Mouse (Mus musculus) cerebellum, adult 11 months (tissue): ENCODE results near the gene Egr4.

Source experiments
- DNase-seq: peaks from one replicate; pipeline ENCODE4 v3.0.0; 2022

The Egr4 gene

GRCm38 (mm10) chr6:85513531-85513910 is at the start of gene Egr4:
Egr4 (minus strand) TSS chr6:85513589.
- DNase-seq, result peak; percentile 84

GRCm38 (mm10) chr6:85562374-85562773 is 49.0 kb upstream of the Egr4 start:
- DNase-seq, result no peak

GRCm38 (mm10) chr6:85547642-85548041 is 34.3 kb upstream of the Egr4 start:
- DNase-seq, result no peak

GRCm38 (mm10) chr6:85544251-85544881 is 31.0 kb upstream of the Egr4 start:
- peak; percentile 84 for DNase-seq

- peak; percentile 44 for DNase-seq
Measured at GRCm38 (mm10) chr6:85543351-85544175, 30.2 kb upstream of the Egr4 start.

- DNase-seq, result peak; percentile 42
Measured at GRCm38 (mm10) chr6:85522825-85523224, 9.4 kb upstream of the Egr4 start.

GRCm38 (mm10) chr6:85522026-85522425 is 8.6 kb upstream of the Egr4 start:
- DNase-seq, result no peak

- DNase-seq, result no peak
Measured at GRCm38 (mm10) chr6:85518091-85518693, 4.8 kb upstream of the Egr4 start.

GRCm38 (mm10) chr6:85515941-85516340 is 2.6 kb upstream of the Egr4 start:
- DNase-seq, result peak; percentile 96

- peak; percentile 41 for DNase-seq
Measured at GRCm38 (mm10) chr6:85512577-85513530, 535 bp downstream of the Egr4 start.

GRCm38 (mm10) chr6:85512056-85512440 is 1.3 kb downstream of the Egr4 start:
- DNase-seq, result peak; percentile 37

- peak; percentile 33 for DNase-seq
Measured at GRCm38 (mm10) chr6:85511286-85512055, 1.9 kb downstream of the Egr4 start.

GRCm38 (mm10) chr6:85510476-85510875 is 2.9 kb downstream of the Egr4 start:
- DNase-seq, result peak; percentile 73

GRCm38 (mm10) chr6:85508602-85509001 is 4.8 kb downstream of the Egr4 start:
- no peak for DNase-seq

GRCm38 (mm10) chr6:85504908-85505307 is 8.5 kb downstream of the Egr4 start:
- no peak for DNase-seq

- DNase-seq, result peak; percentile 72
Measured at GRCm38 (mm10) chr6:85502911-85503250, 10.5 kb downstream of the Egr4 start, which contains the start of gene Fbxo41. Fbxo41 (minus strand) TSS chr6:85502994.

- DNase-seq, result peak; percentile 27
Measured at GRCm38 (mm10) chr6:85502103-85502910, 11.1 kb downstream of the Egr4 start.

- peak; percentile 35 for DNase-seq
Measured at GRCm38 (mm10) chr6:85501571-85502102, 11.8 kb downstream of the Egr4 start.

- DNase-seq, result no peak
Measured at GRCm38 (mm10) chr6:85500416-85500815, 13.0 kb downstream of the Egr4 start.

- DNase-seq, result no peak
Measured at GRCm38 (mm10) chr6:85498147-85498546, 15.2 kb downstream of the Egr4 start.

- no peak for DNase-seq
Measured at GRCm38 (mm10) chr6:85496976-85497375, 16.4 kb downstream of the Egr4 start.
